Mouse (Mus musculus) right cerebral cortex, postnatal 25 days (tissue): ENCODE results near the gene Ccn5.
A peak's percentile ranks its signal among the peaks of the same experiment; 100 is the strongest.

Source experiments
- DNase-seq: peaks from one replicate; pipeline ENCODE4 v3.0.0; 2022

Gene Ccn5

GRCm38 (mm10) chr2:163853461-163853901, 32.8 kb downstream of the Ccn5 start, which contains the start of gene Kcnk15:
Kcnk15 (plus strand) TSS chr2:163853651.
- DNase-seq, result no peak

GRCm38 (mm10) chr2:163857233-163857632, 36.6 kb downstream of the Ccn5 start:
- no peak for DNase-seq

GRCm38 (mm10) chr2:163858254-163858947, 37.7 kb downstream of the Ccn5 start:
- peak; percentile 67 for DNase-seq

GRCm38 (mm10) chr2:163865311-163865710, 44.6 kb downstream of the Ccn5 start:
- DNase-seq, result no peak

- no peak for DNase-seq
These were observed 45.4 kb downstream of the Ccn5 start for GRCm38 (mm10) chr2:163866061-163866460.

GRCm38 (mm10) chr2:163869783-163870182, 49.1 kb downstream of the Ccn5 start:
- DNase-seq, result no peak

- no peak for DNase-seq
These were observed 50.6 kb downstream of the Ccn5 start for GRCm38 (mm10) chr2:163871266-163871665.

GRCm38 (mm10) chr2:163871906-163872305, 51.2 kb downstream of the Ccn5 start:
- no peak for DNase-seq

- DNase-seq, result no peak
These were observed 54.2 kb downstream of the Ccn5 start for GRCm38 (mm10) chr2:163874877-163875276.

GRCm38 (mm10) chr2:163875484-163875883, 54.8 kb downstream of the Ccn5 start:
- peak; percentile 31 for DNase-seq

- DNase-seq, result peak; percentile 43
These were observed 56.3 kb downstream of the Ccn5 start for GRCm38 (mm10) chr2:163876830-163877498.

- DNase-seq, result no peak
These were observed 60.2 kb downstream of the Ccn5 start for GRCm38 (mm10) chr2:163880891-163881290.
